Comparison of ENCODE assay signal across 8 mouse cellular contexts in genomic region chr13:58090643-58091042, GRCm38 (mm10). TPM values are rescaled to one million over a fixed set of nuclear protein-coding genes. Genes with fewer than 3 reads are reported as not detected.
DNase-seq lines count a peak whose midpoint lies in the region; ATAC-seq and TF ChIP-seq lines count a peak whose summit lies in the region.

No protein-coding gene starts in this region.

- H3K4me2 ChIP-seq in forebrain, postnatal 0 days (ENCODE audit: low read depth), result peak overlapping the region; percentile 33

- intact Hi-C loops in left cerebral cortex, postnatal 10 days (cut with DNase I), result no loop called here

- H3K27me3 ChIP-seq in forebrain, postnatal 0 days (ENCODE audit: insufficient read depth, low read length), result no peaks in the 10 kb centered on the region

- H3K9me3 ChIP-seq in forebrain, postnatal 0 days (ENCODE audit: low read length), result no peaks in the 10 kb centered on the region

- peak overlapping the region; percentile 15; the same call in 1 of the 2 replicates for H3K4me3 ChIP-seq in forebrain, postnatal 0 days (ENCODE audit: low read depth, low read length)

- no peak for TF ChIP-seq CTCF in forebrain, postnatal 0 days (IDR thresholded peaks at IDR 0.05; ENCODE audit: low read depth)

- DNase-seq in layer of hippocampus, adult 11-12 months (ENCODE audit: low spot score), result peak; percentile 71
- DNase-seq in layer of hippocampus, adult 9-10 months (ENCODE audit: low spot score), result no peak
- peak; percentile 86 for DNase-seq in forebrain, postnatal 0 days
- peak; percentile 45 to 73 for DNase-seq in left cerebral cortex, postnatal 10 days (ENCODE audit: extremely low spot score in 1 of 2, low spot score in 2 of 2)
- peak; percentile 76 to 90 for DNase-seq in right cerebral cortex, postnatal 10 days (ENCODE audit: low spot score in 2 of 2)
- DNase-seq in natural killer cell, adult 2 months (ENCODE audit: low spot score in 2 of 2), result no peak
- DNase-seq in testis, postnatal 14 days (ENCODE audit: low spot score), result no peak
- DNase-seq in thymus, postnatal 14 days, result no peak

- no peak overlapping the region for H3K9ac ChIP-seq in forebrain, postnatal 0 days

- WGBS in forebrain, postnatal 0 days, result 6% methylated on average over 8 of the region's 8 CpGs

- peak overlapping the region; percentile 62 for H3K27ac ChIP-seq in forebrain, postnatal 0 days (ENCODE audit: low read depth, low read length)

- H3K36me3 ChIP-seq in forebrain, postnatal 0 days (ENCODE audit: insufficient read depth), result peaks cover 2% of the 10 kb centered on the region; the same call in 1 of the 2 replicates

- peak; percentile 97 for ATAC-seq in forebrain, postnatal 0 days

- peaks cover 9% of the 10 kb centered on the region; the same call in 1 of the 2 replicates for H3K4me1 ChIP-seq in forebrain, postnatal 0 days (ENCODE audit: insufficient read depth)

RNA-seq across cellular contexts. Expression of gene Klhl3, which starts 22.7 kb away (rescaled TPM):
- total RNA-seq in forebrain, postnatal 0 days (2014; rRNA removed), result 11.9 and 12.2 TPM in 2 replicates
- polyA plus RNA-seq in forebrain, postnatal 0 days (2015; fragmentation: Nextera tagmentation; extraction: Ambion mirVana), result 7.6 and 12.6 TPM in 2 replicates
- 10 to 100 TPM; 24.2 to 24.3 TPM for total RNA-seq in left cerebral cortex, postnatal 10 days (2021)

RNA-seq across cellular contexts. Expression of gene Hnrnpa0, which starts 37.7 kb away (rescaled TPM):
- 197 and 234 TPM in 2 replicates for total RNA-seq in forebrain, postnatal 0 days (2014; rRNA removed)
- polyA plus RNA-seq in forebrain, postnatal 0 days (2015; fragmentation: Nextera tagmentation; extraction: Ambion mirVana), result 76.5 and 86.6 TPM in 2 replicates
- total RNA-seq in left cerebral cortex, postnatal 10 days (2021), result 100 to 1,000 TPM; 146 to 151 TPM

Comparison
In these comparisons a context has a peak if more than half of its experiments do, and no peak if none do; other contexts are left out.
1. DNase-seq: peak in layer of hippocampus, adult 11-12 months (single experiment), forebrain, postnatal 0 days (single experiment), left cerebral cortex, postnatal 10 days (2 of 2) and right cerebral cortex, postnatal 10 days (2 of 2); none in layer of hippocampus, adult 9-10 months (single experiment), natural killer cell, adult 2 months (0 of 2), testis, postnatal 14 days (single experiment) and thymus, postnatal 14 days (single experiment).